Mouse (Mus musculus): ENCODE results near the gene Olfr1402.

Gene Olfr1402

DNA sequence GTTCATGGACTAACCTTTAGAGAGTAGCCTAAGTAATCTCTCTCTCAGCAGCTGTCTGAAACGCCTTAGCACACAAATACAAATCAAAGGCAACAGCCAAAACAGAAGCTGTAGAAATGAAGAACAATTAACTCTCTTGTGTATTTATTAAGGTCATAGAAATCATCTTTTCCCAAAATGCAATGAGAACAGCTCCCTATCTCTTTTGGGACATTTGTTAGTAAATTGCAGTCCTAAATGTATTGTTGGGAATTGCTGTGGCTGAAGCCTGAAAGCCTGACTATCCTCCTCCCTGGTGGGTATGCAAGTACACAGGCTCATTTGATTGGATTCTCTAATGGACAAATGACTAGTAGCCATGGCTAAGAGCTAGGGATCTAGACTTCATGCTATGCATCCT lies at the start of gene Olfr1402:
Gene Olfr1402 (minus strand): TSS at position 101 of the 400 bp plus-strand sequence.
- Histone ChIP-seq H3K4me3 (replicated peaks; ENCODE audit: low read length) (no peak within 1 kb of the TSS), H3K4me1 (replicated peaks; ENCODE audit: low read depth, low read length) (no peaks in the 10 kb centered on the region), H3K27me3 (ENCODE audit: insufficient read depth, low read length) (no peaks in the 10 kb centered on the region), H3K36me3 (ENCODE audit: insufficient read depth, low read length) (no peaks in the 10 kb centered on the region), H3K9me3 (ENCODE audit: low read length) (no peaks in the 10 kb centered on the region)
- TF ChIP-seq CTCF (conservative IDR thresholded peaks at IDR 0.05; ENCODE audit: low read length) (no peak), NANOG (IDR thresholded peaks at IDR 0.05; ENCODE audit: borderline replicate concordance, low read length) (no peak), POU5F1 (IDR thresholded peaks at IDR 0.05; ENCODE audit: borderline replicate concordance, low read length) (no peak)

DNA sequence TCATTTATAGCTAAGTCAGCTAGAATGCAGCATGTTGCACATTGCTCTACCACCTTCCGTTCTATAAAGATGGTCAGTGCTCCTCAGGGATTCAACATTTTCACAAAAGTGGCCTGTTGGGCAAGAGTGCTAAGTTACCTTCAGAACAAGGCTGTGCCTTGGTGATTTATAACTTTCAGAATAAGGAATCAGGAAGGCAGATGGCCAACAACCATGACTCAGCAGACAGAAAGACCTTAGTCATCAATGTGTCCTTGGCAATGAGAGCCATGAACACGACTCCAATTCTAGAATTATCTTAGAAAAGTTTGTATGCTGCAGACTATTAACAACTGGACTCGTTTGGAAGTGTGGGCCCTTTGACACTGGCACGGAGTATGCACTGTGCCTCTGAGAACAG lies 33.5 kb upstream of the Olfr1402 start:
- Histone ChIP-seq H3K4me1 (replicated peaks; ENCODE audit: low read depth, low read length) (no peaks in the 10 kb centered on the region), H3K27me3 (ENCODE audit: insufficient read depth, low read length) (no peaks in the 10 kb centered on the region), H3K36me3 (ENCODE audit: insufficient read depth, low read length) (no peaks in the 10 kb centered on the region), H3K9me3 (ENCODE audit: low read length) (no peaks in the 10 kb centered on the region), H3K4me3 (replicated peaks; ENCODE audit: low read length) (no peak overlapping the region)
- no peak for TF ChIP-seq NANOG (IDR thresholded peaks at IDR 0.05; ENCODE audit: borderline replicate concordance, low read length)
- no peak for TF ChIP-seq POU5F1 (IDR thresholded peaks at IDR 0.05; ENCODE audit: borderline replicate concordance, low read length)
- TF ChIP-seq CTCF (conservative IDR thresholded peaks at IDR 0.05; ENCODE audit: low read length), result no peak

DNA sequence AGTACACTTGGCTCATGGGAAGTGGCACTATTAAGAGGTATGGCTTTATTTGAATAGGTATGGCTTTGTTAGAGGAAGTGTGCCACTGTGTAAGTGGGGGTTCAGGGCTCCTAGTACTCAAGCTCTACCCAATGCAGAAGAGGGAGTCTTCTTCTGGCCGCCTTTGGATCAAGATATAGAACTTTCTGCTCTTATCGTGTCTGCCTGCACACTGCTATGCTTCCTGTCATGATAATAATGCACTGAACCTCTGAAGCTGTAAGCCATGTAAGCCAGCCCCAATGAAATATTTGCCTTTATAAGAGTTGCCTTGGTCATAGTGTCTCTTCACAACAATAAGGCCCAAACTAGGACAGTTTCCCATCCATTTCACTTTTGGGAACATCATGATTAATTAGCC lies 16.8 kb upstream of the Olfr1402 start:
- no peak for TF ChIP-seq CTCF (conservative IDR thresholded peaks at IDR 0.05; ENCODE audit: low read length)
- no peak for TF ChIP-seq NANOG (IDR thresholded peaks at IDR 0.05; ENCODE audit: borderline replicate concordance, low read length)
- TF ChIP-seq POU5F1 (IDR thresholded peaks at IDR 0.05; ENCODE audit: borderline replicate concordance, low read length), result no peak
- H3K4me1 ChIP-seq (replicated peaks; ENCODE audit: low read depth, low read length), result no peaks in the 10 kb centered on the region
- no peaks in the 10 kb centered on the region for H3K9me3 ChIP-seq (ENCODE audit: low read length)
- H3K4me3 ChIP-seq (replicated peaks; ENCODE audit: low read length), result no peak overlapping the region
- no peaks in the 10 kb centered on the region for H3K36me3 ChIP-seq (ENCODE audit: insufficient read depth, low read length)
- H3K27me3 ChIP-seq (ENCODE audit: insufficient read depth, low read length), result no peaks in the 10 kb centered on the region

DNA sequence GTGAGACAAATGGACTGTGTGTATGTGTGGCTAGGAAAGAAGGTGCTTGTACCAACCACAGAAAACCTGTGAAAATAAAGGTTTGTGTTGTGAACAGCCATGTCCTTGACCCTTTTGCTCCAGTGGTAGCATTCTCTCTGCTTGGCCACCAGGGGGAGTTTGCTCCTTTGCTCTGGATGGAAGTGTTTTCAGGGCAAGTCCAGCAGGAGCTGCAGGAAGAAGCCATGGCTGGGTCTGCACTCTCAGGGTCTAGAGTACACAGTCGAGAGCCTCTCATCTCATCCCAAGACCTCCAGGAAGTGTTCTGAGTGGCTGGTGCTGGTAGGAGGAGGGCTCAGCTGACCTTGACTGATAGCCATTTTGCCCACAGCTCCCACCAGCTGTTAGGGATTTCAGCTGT lies 27.5 kb downstream of the Olfr1402 start:
- H3K27me3 ChIP-seq (ENCODE audit: insufficient read depth, low read length), result no peaks in the 10 kb centered on the region
- TF ChIP-seq NANOG (IDR thresholded peaks at IDR 0.05; ENCODE audit: borderline replicate concordance, low read length) (no peak), POU5F1 (IDR thresholded peaks at IDR 0.05; ENCODE audit: borderline replicate concordance, low read length) (no peak), CTCF (conservative IDR thresholded peaks at IDR 0.05; ENCODE audit: low read length) (peak; percentile 86)
- H3K4me1 ChIP-seq (replicated peaks; ENCODE audit: low read depth, low read length), result no peaks in the 10 kb centered on the region
- no peaks in the 10 kb centered on the region for H3K36me3 ChIP-seq (ENCODE audit: insufficient read depth, low read length)
- H3K4me3 ChIP-seq (replicated peaks; ENCODE audit: low read length), result no peak overlapping the region
- H3K9me3 ChIP-seq (ENCODE audit: low read length), result no peaks in the 10 kb centered on the region

DNA sequence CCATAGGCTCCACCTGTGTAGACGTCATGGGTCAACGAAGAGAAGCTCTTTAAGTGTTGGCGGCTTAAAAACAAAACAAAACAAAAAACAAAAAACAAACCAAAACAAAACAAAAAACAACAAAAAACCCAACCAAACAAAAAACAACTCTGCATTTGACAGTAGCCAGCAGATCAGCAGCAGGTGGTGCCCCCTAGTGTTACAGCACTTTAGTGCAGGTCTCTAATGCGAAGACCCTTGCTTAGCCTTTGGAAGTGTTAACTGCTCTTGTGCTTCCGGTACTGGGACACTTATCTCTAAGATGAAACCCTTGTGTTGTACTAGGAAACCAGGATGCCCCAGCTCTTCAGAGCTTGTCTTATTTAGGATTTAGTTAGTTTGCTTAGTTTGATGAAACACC lies 28.7 kb downstream of the Olfr1402 start:
- H3K27me3 ChIP-seq (ENCODE audit: insufficient read depth, low read length), result no peaks in the 10 kb centered on the region
- no peak for TF ChIP-seq POU5F1 (IDR thresholded peaks at IDR 0.05; ENCODE audit: borderline replicate concordance, low read length)
- TF ChIP-seq CTCF (conservative IDR thresholded peaks at IDR 0.05; ENCODE audit: low read length), result peak; percentile 87
- no peak overlapping the region for H3K4me3 ChIP-seq (replicated peaks; ENCODE audit: low read length)
- H3K9me3 ChIP-seq (ENCODE audit: low read length), result no peaks in the 10 kb centered on the region
- H3K36me3 ChIP-seq (ENCODE audit: insufficient read depth, low read length), result no peaks in the 10 kb centered on the region
- H3K4me1 ChIP-seq (replicated peaks; ENCODE audit: low read depth, low read length), result no peaks in the 10 kb centered on the region

DNA sequence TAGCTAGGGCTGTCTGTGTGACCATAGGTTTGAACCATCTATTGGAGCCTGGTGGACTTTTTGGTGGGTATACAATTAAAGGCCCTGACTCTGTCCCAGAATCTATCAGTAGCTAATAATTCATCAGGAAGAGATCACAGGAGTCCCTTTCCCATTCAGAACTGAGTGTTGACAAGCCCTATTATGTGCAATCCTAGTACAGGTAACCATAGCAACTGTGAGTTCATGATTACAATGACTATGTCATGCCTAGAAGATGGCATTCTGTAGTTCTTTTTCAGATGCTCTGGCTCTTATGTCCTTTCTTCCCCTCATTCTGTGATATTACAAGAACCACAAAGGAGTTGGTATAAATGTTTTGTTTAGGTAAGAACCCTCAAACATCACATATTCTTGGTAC lies 51.4 kb downstream of the Olfr1402 start:
- H3K9me3 ChIP-seq (ENCODE audit: low read length), result peaks cover 31% of the 10 kb centered on the region
- no peaks in the 10 kb centered on the region for H3K36me3 ChIP-seq (ENCODE audit: insufficient read depth, low read length)
- no peak overlapping the region for H3K4me3 ChIP-seq (replicated peaks; ENCODE audit: low read length)
- H3K4me1 ChIP-seq (replicated peaks; ENCODE audit: low read depth, low read length), result no peaks in the 10 kb centered on the region
- H3K27me3 ChIP-seq (ENCODE audit: insufficient read depth, low read length), result no peaks in the 10 kb centered on the region
- no peak for TF ChIP-seq CTCF (conservative IDR thresholded peaks at IDR 0.05; ENCODE audit: low read length)
- no peak for TF ChIP-seq POU5F1 (IDR thresholded peaks at IDR 0.05; ENCODE audit: borderline replicate concordance, low read length)
- no peak for TF ChIP-seq NANOG (IDR thresholded peaks at IDR 0.05; ENCODE audit: borderline replicate concordance, low read length)

DNA sequence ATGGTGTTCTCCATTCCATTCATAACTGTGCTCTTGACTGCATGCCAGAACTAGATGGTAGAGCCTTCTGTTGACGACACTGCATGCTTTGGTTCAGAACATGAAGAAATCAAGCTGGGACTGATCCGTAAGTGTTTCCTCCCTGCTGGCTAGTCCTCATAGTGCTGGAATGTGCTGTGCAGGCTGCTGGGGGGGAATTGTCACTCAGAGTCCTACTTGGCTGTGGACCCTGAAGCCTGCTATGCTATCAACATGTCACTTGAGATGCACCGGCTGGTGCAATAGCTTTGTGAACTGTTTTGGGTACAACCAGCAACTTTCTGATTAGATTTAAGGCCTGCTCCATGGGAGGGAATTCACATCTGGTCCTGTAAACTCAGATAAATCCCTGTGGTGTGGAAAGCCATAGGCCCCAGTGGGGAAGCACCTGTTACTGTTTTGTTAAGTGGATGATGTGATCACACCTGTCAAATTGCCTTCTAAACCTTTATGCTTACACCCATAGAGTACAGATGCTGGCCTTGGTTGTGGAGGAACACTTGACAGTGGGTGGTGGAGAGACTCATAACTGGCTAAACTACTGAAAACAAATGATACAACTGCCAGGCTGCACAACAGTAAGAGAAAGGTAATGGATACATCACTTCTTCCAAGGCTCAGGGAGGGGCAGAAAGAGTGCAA lies 58.3 kb downstream of the Olfr1402 start:
- no peaks in the 10 kb centered on the region for H3K27me3 ChIP-seq (ENCODE audit: insufficient read depth, low read length)
- H3K9me3 ChIP-seq (ENCODE audit: low read length), result no peaks in the 10 kb centered on the region
- no peak for TF ChIP-seq CTCF (conservative IDR thresholded peaks at IDR 0.05; ENCODE audit: low read length)
- no peak for TF ChIP-seq NANOG (IDR thresholded peaks at IDR 0.05; ENCODE audit: borderline replicate concordance, low read length)
- no peak for TF ChIP-seq POU5F1 (IDR thresholded peaks at IDR 0.05; ENCODE audit: borderline replicate concordance, low read length)
- H3K4me1 ChIP-seq (replicated peaks; ENCODE audit: low read depth, low read length), result no peaks in the 10 kb centered on the region; the same call in 1 of the 2 replicates
- no peaks in the 10 kb centered on the region for H3K36me3 ChIP-seq (ENCODE audit: insufficient read depth, low read length)
- H3K4me3 ChIP-seq (replicated peaks; ENCODE audit: low read length), result no peak overlapping the region

DNA sequence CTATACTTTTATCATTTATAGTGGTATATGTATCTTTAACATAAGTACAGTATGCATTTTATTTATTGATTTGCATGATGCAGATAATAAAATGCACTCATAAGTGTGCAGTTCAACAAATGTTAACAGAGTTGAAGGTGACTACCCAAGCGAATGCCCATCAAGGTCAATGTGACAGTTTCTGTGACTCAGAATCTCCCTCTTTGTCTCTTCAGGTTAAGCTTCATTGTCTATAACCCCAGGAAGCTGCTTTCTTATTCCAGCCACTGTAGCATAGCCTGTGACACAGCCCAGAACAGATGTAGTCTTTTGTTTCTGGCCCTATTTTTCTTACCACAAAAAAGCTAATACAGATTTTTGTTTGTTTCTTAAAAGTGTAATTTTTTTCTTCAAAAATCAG lies 63.4 kb downstream of the Olfr1402 start:
- Histone ChIP-seq H3K36me3 (ENCODE audit: insufficient read depth, low read length) (no peaks in the 10 kb centered on the region), H3K9me3 (ENCODE audit: low read length) (peaks cover 3% of the 10 kb centered on the region; the same call in 1 of the 2 replicates), H3K27me3 (ENCODE audit: insufficient read depth, low read length) (no peaks in the 10 kb centered on the region), H3K4me1 (replicated peaks; ENCODE audit: low read depth, low read length) (peaks cover 7% of the 10 kb centered on the region), H3K4me3 (replicated peaks; ENCODE audit: low read length) (no peak overlapping the region)
- TF ChIP-seq CTCF (conservative IDR thresholded peaks at IDR 0.05; ENCODE audit: low read length) (no peak), NANOG (IDR thresholded peaks at IDR 0.05; ENCODE audit: borderline replicate concordance, low read length) (peak; percentile 74; the same call in 1 of the 2 replicates), POU5F1 (IDR thresholded peaks at IDR 0.05; ENCODE audit: borderline replicate concordance, low read length) (no peak)
